Mouse (Mus musculus) CH12.LX (cell line): ENCODE measurements at regions not wholly inside any gene's neighbourhood (a gene's known extent, or its start where the extent isn't known, plus 50 kb on each side); places are given as distances from the start of the nearest gene placed in this dataset.

Experiments used
- CTCF ChIP-seq, 2 experiments: IDR thresholded peaks in 1 of 2; conservative IDR thresholded peaks in 1 of 2; 2 replicates each; pipeline ENCODE4 v1.5.1; 2011 to 2012; ENCODE audit warnings: low read depth in 2 of 2, low read length in 2 of 2, improper control_type of control experiment in 1 of 2, inconsistent platforms in 1 of 2, mild to moderate bottlenecking in 1 of 2, moderate library complexity in 1 of 2
- MEF2A ChIP-seq: IDR thresholded peaks from 2 replicates; pipeline ENCODE4 v1.6.1; 2014; ENCODE audit warnings: low read depth, mild to moderate bottlenecking, inconsistent platforms, low read length, improper control_type of control experiment, borderline replicate concordance
- ZMIZ1 ChIP-seq: IDR thresholded peaks from 2 replicates; pipeline ENCODE4 v1.6.1; 2012; ENCODE audit warnings: low read depth, mild to moderate bottlenecking, inconsistent platforms, low read length, improper control_type of control experiment

GRCm38 (mm10) chr16:30790036-30790435 is 190.5 kb downstream of the Fam43a start:
- TF ChIP-seq CTCF (conservative IDR thresholded peaks at IDR 0.05 in 1 of 2, IDR thresholded peaks at IDR 0.05 in 1 of 2; ENCODE audit: low read depth in 2 of 2, low read length in 2 of 2) (no peak), MEF2A (no peak), ZMIZ1 (no peak)
